In genomic region chr4:134591506-134592061, GRCm38 (mm10) we compare ENCODE assay signal across 9 mouse cellular contexts. TPM values are rescaled to one million over a fixed set of nuclear protein-coding genes. Genes with fewer than 3 reads are reported as not detected.
A peak's percentile ranks its signal among the peaks of the same experiment; 100 is the strongest.
DNase-seq lines count a peak whose midpoint lies in the region; ATAC-seq and TF ChIP-seq lines count a peak whose summit lies in the region.
"Had no signal": no experiment of that assay in that cellular context is flagged by ENCODE, and none has a peak within 500 bp of the region (broad histone marks: within the 10 kb centered on the region; RNA-seq: fewer than 3 reads in every experiment).

No protein-coding gene starts in this region.

- no peak overlapping the region for H3K9ac ChIP-seq in intestine, embryonic 15.5 days
- H3K9ac ChIP-seq in intestine, postnatal 0 days (ENCODE audit: low read depth, low read length), result no peak overlapping the region
- peak overlapping the region; percentile 31; the same call in 1 of the 2 replicates for H3K9ac ChIP-seq in forebrain, embryonic 16.5 days (replicated peaks; ENCODE audit: low read depth, low read length)
- H3K9ac ChIP-seq in hindbrain, embryonic 13.5 days, result no peak overlapping the region
- H3K9ac ChIP-seq in limb, embryonic 15.5 days, result no peak overlapping the region
- H3K9ac ChIP-seq: liver, embryonic 15.5 days had no signal

- H3K4me3 ChIP-seq in intestine, embryonic 15.5 days (replicated peaks), result no peak overlapping the region
- H3K4me3 ChIP-seq in intestine, postnatal 0 days (ENCODE audit: low read depth, low read length), result no peak overlapping the region
- no peak overlapping the region for H3K4me3 ChIP-seq in forebrain, embryonic 16.5 days (replicated peaks; ENCODE audit: low read length)
- no peak overlapping the region for H3K4me3 ChIP-seq in hindbrain, embryonic 13.5 days
- no peak overlapping the region for H3K4me3 ChIP-seq in limb, embryonic 15.5 days
- H3K4me3 ChIP-seq: liver, embryonic 15.5 days had no signal

- peak; percentile 98 for DNase-seq in brain, adult 2 months (ENCODE audit: low read depth, low spot score)
- DNase-seq in right cerebral cortex, postnatal 14 days, result peak; percentile 55
- no peak for DNase-seq in embryo, embryonic 10.5 days (ENCODE audit: low spot score)

- H3K4me1 ChIP-seq in intestine, embryonic 15.5 days (replicated peaks), result peaks cover 10% of the 10 kb centered on the region
- H3K4me1 ChIP-seq in intestine, postnatal 0 days (replicated peaks; ENCODE audit: control insufficient read depth, insufficient read depth, low read length), result no peaks in the 10 kb centered on the region
- H3K4me1 ChIP-seq in forebrain, embryonic 16.5 days (replicated peaks; ENCODE audit: control insufficient read depth, insufficient read depth, low read length), result peaks cover 15% of the 10 kb centered on the region
- H3K4me1 ChIP-seq in hindbrain, embryonic 13.5 days (replicated peaks), result peaks cover 34% of the 10 kb centered on the region
- H3K4me1 ChIP-seq in limb, embryonic 15.5 days, result peaks cover 31% of the 10 kb centered on the region

- H3K36me3 ChIP-seq in intestine, embryonic 15.5 days, result no peaks in the 10 kb centered on the region
- H3K36me3 ChIP-seq in intestine, postnatal 0 days (ENCODE audit: control insufficient read depth, insufficient read depth), result no peaks in the 10 kb centered on the region
- no peaks in the 10 kb centered on the region for H3K36me3 ChIP-seq in forebrain, embryonic 16.5 days (ENCODE audit: control insufficient read depth, insufficient read depth)
- no peaks in the 10 kb centered on the region for H3K36me3 ChIP-seq in hindbrain, embryonic 13.5 days
- H3K36me3 ChIP-seq in limb, embryonic 15.5 days, result no peaks in the 10 kb centered on the region
- H3K36me3 ChIP-seq: liver, embryonic 15.5 days had no signal

- H3K4me2 ChIP-seq in intestine, embryonic 15.5 days (replicated peaks), result no peak overlapping the region
- H3K4me2 ChIP-seq in intestine, postnatal 0 days (replicated peaks; ENCODE audit: low read depth), result no peak overlapping the region
- no peak overlapping the region for H3K4me2 ChIP-seq in forebrain, embryonic 16.5 days (ENCODE audit: low read length)
- H3K4me2 ChIP-seq in hindbrain, embryonic 13.5 days, result no peak overlapping the region; the same call in 1 of the 2 replicates
- no peak overlapping the region for H3K4me2 ChIP-seq in limb, embryonic 15.5 days
- H3K4me2 ChIP-seq: liver, embryonic 15.5 days had no signal

- ATAC-seq in intestine, embryonic 15.5 days, result peak; percentile 49; the same call in 1 of the 2 replicates
- no peak for ATAC-seq in intestine, postnatal 0 days
- ATAC-seq in forebrain, embryonic 16.5 days, result peak; percentile 70
- ATAC-seq in hindbrain, embryonic 13.5 days (ENCODE audit: low FRiP score), result peak; percentile 49; the same call in 1 of the 2 replicates
- ATAC-seq in limb, embryonic 15.5 days (ENCODE audit: insufficient number of reproducible peaks, low FRiP score, low TSS enrichment, low read depth), result peak; percentile 42; the same call in 1 of the 2 replicates

- H3K27me3 ChIP-seq in intestine, embryonic 15.5 days (replicated peaks), result no peaks in the 10 kb centered on the region
- H3K27me3 ChIP-seq in intestine, postnatal 0 days (replicated peaks; ENCODE audit: control insufficient read depth, insufficient read depth, low read length), result no peaks in the 10 kb centered on the region
- no peaks in the 10 kb centered on the region for H3K27me3 ChIP-seq in forebrain, embryonic 16.5 days (replicated peaks; ENCODE audit: control insufficient read depth, insufficient read depth, low read length)
- H3K27me3 ChIP-seq in hindbrain, embryonic 13.5 days, result no peaks in the 10 kb centered on the region
- H3K27me3 ChIP-seq in limb, embryonic 15.5 days, result no peaks in the 10 kb centered on the region
- H3K27me3 ChIP-seq: liver, embryonic 15.5 days had no signal

- no peak for TF ChIP-seq CTCF in intestine, postnatal 0 days (IDR thresholded peaks at IDR 0.05; ENCODE audit: low read depth)

- no peaks in the 10 kb centered on the region for H3K9me3 ChIP-seq in intestine, embryonic 15.5 days
- no peaks in the 10 kb centered on the region for H3K9me3 ChIP-seq in intestine, postnatal 0 days (ENCODE audit: control insufficient read depth)
- no peaks in the 10 kb centered on the region for H3K9me3 ChIP-seq in forebrain, embryonic 16.5 days (ENCODE audit: control insufficient read depth, low read length)
- no peaks in the 10 kb centered on the region for H3K9me3 ChIP-seq in hindbrain, embryonic 13.5 days
- no peaks in the 10 kb centered on the region for H3K9me3 ChIP-seq in limb, embryonic 15.5 days
- H3K9me3 ChIP-seq: liver, embryonic 15.5 days had no signal

- 49% methylated on average over 11 of the region's 11 CpGs for WGBS in intestine, embryonic 15.5 days
- 62% methylated on average over 11 of the region's 11 CpGs for WGBS in intestine, postnatal 0 days
- WGBS in forebrain, embryonic 16.5 days, result 25% methylated on average over 11 of the region's 11 CpGs
- 45% methylated on average over 11 of the region's 11 CpGs for WGBS in hindbrain, embryonic 13.5 days
- 25% methylated on average over 11 of the region's 11 CpGs for WGBS in limb, embryonic 15.5 days

- H3K27ac ChIP-seq in intestine, embryonic 15.5 days, result no peak overlapping the region
- no peak overlapping the region for H3K27ac ChIP-seq in intestine, postnatal 0 days (ENCODE audit: low read depth, low read length)
- peak overlapping the region; percentile 21; the same call in 1 of the 2 replicates for H3K27ac ChIP-seq in forebrain, embryonic 16.5 days (ENCODE audit: low read length)
- H3K27ac ChIP-seq in hindbrain, embryonic 13.5 days, result peak overlapping the region; percentile 83
- H3K27ac ChIP-seq in limb, embryonic 15.5 days, result peak overlapping the region; percentile 38; the same call in 1 of the 2 replicates
- H3K27ac ChIP-seq: liver, embryonic 15.5 days had no signal

RNA-seq across cellular contexts. Expression of gene Selenon, which starts 39.6 kb away (rescaled TPM):
- polyA plus RNA-seq in intestine, embryonic 15.5 days (2015; fragmentation: Nextera tagmentation; extraction: Ambion mirVana), result 15.3 and 25.1 TPM in 2 replicates
- 5.7 and 6.8 TPM in 2 replicates for polyA plus RNA-seq in intestine, postnatal 0 days (2015; fragmentation: Nextera tagmentation; extraction: Ambion mirVana)
- polyA plus RNA-seq in forebrain, embryonic 16.5 days (2015; fragmentation: Nextera tagmentation; extraction: Ambion mirVana), result 7.9 and 8.1 TPM in 2 replicates
- polyA plus RNA-seq in hindbrain, embryonic 13.5 days (2015; fragmentation: Nextera tagmentation; extraction: Ambion mirVana), result 9.5 and 11.0 TPM in 2 replicates
- polyA plus RNA-seq in limb, embryonic 15.5 days (2015; fragmentation: Nextera tagmentation; extraction: Ambion mirVana), result 17.2 and 21.9 TPM in 2 replicates

RNA-seq across cellular contexts. Expression of gene Mtfr1l, which starts 56.4 kb away (rescaled TPM):
- polyA plus RNA-seq in intestine, embryonic 15.5 days (2015; fragmentation: Nextera tagmentation; extraction: Ambion mirVana), result 88.3 and 96.4 TPM in 2 replicates
- 84.5 and 88.1 TPM in 2 replicates for polyA plus RNA-seq in intestine, postnatal 0 days (2015; fragmentation: Nextera tagmentation; extraction: Ambion mirVana)
- 166 and 180 TPM in 2 replicates for polyA plus RNA-seq in forebrain, embryonic 16.5 days (2015; fragmentation: Nextera tagmentation; extraction: Ambion mirVana)
- polyA plus RNA-seq in hindbrain, embryonic 13.5 days (2015; fragmentation: Nextera tagmentation; extraction: Ambion mirVana), result 160 and 163 TPM in 2 replicates
- 105 and 114 TPM in 2 replicates for polyA plus RNA-seq in limb, embryonic 15.5 days (2015; fragmentation: Nextera tagmentation; extraction: Ambion mirVana)

Comparison
In these comparisons a context has a peak if more than half of its experiments do, and no peak if none do; other contexts are left out.
1. H3K27ac ChIP-seq: peak in forebrain, embryonic 16.5 days (single experiment), hindbrain, embryonic 13.5 days (single experiment) and limb, embryonic 15.5 days (single experiment); none in intestine, embryonic 15.5 days (single experiment) and intestine, postnatal 0 days (single experiment).